Mouse (Mus musculus): Measurements from ENCODE around the gene Uhmk1. TPM values are rescaled to one million over a fixed set of nuclear protein-coding genes. Genes with fewer than 3 reads are reported as not detected.

Gene Uhmk1
- polyA plus RNA-seq, 1 experiment from 2014 or later: 7.0 TPM

- Histone ChIP-seq H3K4me1 (replicated peaks; ENCODE audit: insufficient read depth, low read length) (peaks cover 6% of the 10 kb centered on the region; the same call in 1 of the 2 replicates), H3K4me3 (replicated peaks; ENCODE audit: low read depth, low read length) (no peak overlapping the region)
Measured at GRCm38 (mm10) chr1:170164913-170165312, 50.3 kb downstream of the Uhmk1 start.

GRCm38 (mm10) chr1:170164053-170164614 is 51.1 kb downstream of the Uhmk1 start:
- ATAC-seq (replicated peaks; ENCODE audit: low FRiP score, low read depth) (peak; percentile 65), DNase-seq (ENCODE audit: low spot score) (peak; percentile 19)
- Histone ChIP-seq H3K4me3 (replicated peaks; ENCODE audit: low read depth, low read length) (no peak overlapping the region), H3K9ac (ENCODE audit: low read depth, low read length) (no peak overlapping the region), H3K27me3 (ENCODE audit: insufficient read depth, low read length) (no peaks in the 10 kb centered on the region), H3K4me1 (replicated peaks; ENCODE audit: insufficient read depth, low read length) (peaks cover 6% of the 10 kb centered on the region; the same call in 1 of the 2 replicates), H3K9me3 (replicated peaks; ENCODE audit: low read length) (no peaks in the 10 kb centered on the region), H3K27ac (peak overlapping the region; percentile 58), H3K36me3 (ENCODE audit: insufficient read depth, low read length) (peaks cover 13% of the 10 kb centered on the region; the same call in 1 of the 2 replicates), H3K4me2 (ENCODE audit: low read length) (no peak overlapping the region)
- TF ChIP-seq CTCF (IDR thresholded peaks at IDR 0.05; ENCODE audit: low read depth): no peak
- 68% methylated on average over 2 of the region's 2 CpGs for WGBS

More at GRCm38 (mm10) chr1:170164913-170165312, 50.3 kb downstream of the Uhmk1 start:
- H3K4me2 ChIP-seq (ENCODE audit: low read length): no peak overlapping the region
- no peak overlapping the region for H3K27ac ChIP-seq
- no peak for TF ChIP-seq CTCF (IDR thresholded peaks at IDR 0.05; ENCODE audit: low read depth)
- ATAC-seq (replicated peaks; ENCODE audit: low FRiP score, low read depth) (no peak), DNase-seq (ENCODE audit: low spot score) (no peak)
- peaks cover 13% of the 10 kb centered on the region; the same call in 1 of the 2 replicates for H3K36me3 ChIP-seq (ENCODE audit: insufficient read depth, low read length)
- 78% methylated on average over 3 of the region's 3 CpGs for WGBS
- no peak overlapping the region for H3K9ac ChIP-seq (ENCODE audit: low read depth, low read length)
- no peaks in the 10 kb centered on the region for H3K9me3 ChIP-seq (replicated peaks; ENCODE audit: low read length)
- no peaks in the 10 kb centered on the region for H3K27me3 ChIP-seq (ENCODE audit: insufficient read depth, low read length)

GRCm38 (mm10) chr1:170163398-170163943 is 51.7 kb downstream of the Uhmk1 start:
- Histone ChIP-seq H3K36me3 (ENCODE audit: insufficient read depth, low read length) (peaks cover 13% of the 10 kb centered on the region; the same call in 1 of the 2 replicates), H3K4me1 (replicated peaks; ENCODE audit: insufficient read depth, low read length) (peaks cover 6% of the 10 kb centered on the region; the same call in 1 of the 2 replicates), H3K4me2 (ENCODE audit: low read length) (no peak overlapping the region), H3K9me3 (replicated peaks; ENCODE audit: low read length) (no peaks in the 10 kb centered on the region), H3K4me3 (replicated peaks; ENCODE audit: low read depth, low read length) (no peak overlapping the region), H3K27ac (peak overlapping the region; percentile 58), H3K27me3 (ENCODE audit: insufficient read depth, low read length) (no peaks in the 10 kb centered on the region), H3K9ac (ENCODE audit: low read depth, low read length) (no peak overlapping the region)
- ATAC-seq (replicated peaks; ENCODE audit: low FRiP score, low read depth): no peak
- no peak for DNase-seq (ENCODE audit: low spot score)
- WGBS: 83% methylated on average over 3 of the region's 3 CpGs
- no peak for TF ChIP-seq CTCF (IDR thresholded peaks at IDR 0.05; ENCODE audit: low read depth)

GRCm38 (mm10) chr1:170161852-170162251 is 53.3 kb downstream of the Uhmk1 start:
- H3K4me1 ChIP-seq (replicated peaks; ENCODE audit: insufficient read depth, low read length): peaks cover 6% of the 10 kb centered on the region; the same call in 1 of the 2 replicates
- peaks cover 13% of the 10 kb centered on the region; the same call in 1 of the 2 replicates for H3K36me3 ChIP-seq (ENCODE audit: insufficient read depth, low read length)
- 68% methylated on average over 6 of the region's 6 CpGs for WGBS
- H3K4me2 ChIP-seq (ENCODE audit: low read length): no peak overlapping the region
- H3K4me3 ChIP-seq (replicated peaks; ENCODE audit: low read depth, low read length): no peak overlapping the region
- no peaks in the 10 kb centered on the region for H3K9me3 ChIP-seq (replicated peaks; ENCODE audit: low read length)
- no peak overlapping the region for H3K9ac ChIP-seq (ENCODE audit: low read depth, low read length)
- H3K27me3 ChIP-seq (ENCODE audit: insufficient read depth, low read length): no peaks in the 10 kb centered on the region
- DNase-seq (ENCODE audit: low spot score) (peak; percentile 16), ATAC-seq (replicated peaks; ENCODE audit: low FRiP score, low read depth) (no peak)
- no peak for TF ChIP-seq CTCF (IDR thresholded peaks at IDR 0.05; ENCODE audit: low read depth)
- H3K27ac ChIP-seq: peak overlapping the region; percentile 8; the same call in 1 of the 2 replicates

- peaks cover 6% of the 10 kb centered on the region; the same call in 1 of the 2 replicates for H3K4me1 ChIP-seq (replicated peaks; ENCODE audit: insufficient read depth, low read length)
- no peak for TF ChIP-seq CTCF (IDR thresholded peaks at IDR 0.05; ENCODE audit: low read depth)
- peaks cover 5% of the 10 kb centered on the region; the same call in 1 of the 2 replicates for H3K36me3 ChIP-seq (ENCODE audit: insufficient read depth, low read length)
- no peak for ATAC-seq (replicated peaks; ENCODE audit: low FRiP score, low read depth)
- no peak overlapping the region for H3K4me2 ChIP-seq (ENCODE audit: low read length)
- DNase-seq (ENCODE audit: low spot score): no peak
- no peak overlapping the region for H3K27ac ChIP-seq
- H3K27me3 ChIP-seq (ENCODE audit: insufficient read depth, low read length): no peaks in the 10 kb centered on the region
- H3K9ac ChIP-seq (ENCODE audit: low read depth, low read length): no peak overlapping the region
- no peaks in the 10 kb centered on the region for H3K9me3 ChIP-seq (replicated peaks; ENCODE audit: low read length)
- no peak overlapping the region for H3K4me3 ChIP-seq (replicated peaks; ENCODE audit: low read depth, low read length)
- 66% methylated on average over 3 of the region's 3 CpGs for WGBS
Measured at GRCm38 (mm10) chr1:170160397-170160938, 54.7 kb downstream of the Uhmk1 start.

- no peak overlapping the region for H3K4me2 ChIP-seq (ENCODE audit: low read length)
- no peaks in the 10 kb centered on the region for H3K9me3 ChIP-seq (replicated peaks; ENCODE audit: low read length)
- DNase-seq (ENCODE audit: low spot score) (no peak), ATAC-seq (replicated peaks; ENCODE audit: low FRiP score, low read depth) (no peak)
- no peak overlapping the region for H3K4me3 ChIP-seq (replicated peaks; ENCODE audit: low read depth, low read length)
- WGBS: 86% methylated on average over 2 of the region's 2 CpGs
- peaks cover 6% of the 10 kb centered on the region; the same call in 1 of the 2 replicates for H3K4me1 ChIP-seq (replicated peaks; ENCODE audit: insufficient read depth, low read length)
- no peak overlapping the region for H3K9ac ChIP-seq (ENCODE audit: low read depth, low read length)
- peaks cover 8% of the 10 kb centered on the region; the same call in 1 of the 2 replicates for H3K36me3 ChIP-seq (ENCODE audit: insufficient read depth, low read length)
- H3K27me3 ChIP-seq (ENCODE audit: insufficient read depth, low read length): no peaks in the 10 kb centered on the region
- no peak overlapping the region for H3K27ac ChIP-seq
- TF ChIP-seq CTCF (IDR thresholded peaks at IDR 0.05; ENCODE audit: low read depth): peak; percentile 8; the same call in 1 of the 2 replicates
Measured at GRCm38 (mm10) chr1:170159707-170160106, 55.5 kb downstream of the Uhmk1 start.

All from kidney, postnatal 0 days (tissue).